Mouse (Mus musculus) midbrain, embryonic 11.5 days (tissue): Measurements from ENCODE around the gene Tex14. TPM values are rescaled to one million over a fixed set of nuclear protein-coding genes. Genes with fewer than 3 reads are reported as not detected.
A peak's percentile ranks its signal among the peaks of the same experiment; 100 is the strongest.
"Not testable (repeated sequence)": the region's sequence is repeated elsewhere in the genome, so short reads cannot be mapped to it uniquely, and the experiment has no call there.

Experiments used
- ATAC-seq: fragments of 200-750 bp; cut with Nextera tagmentation; 2 replicates; pipeline ENCODE4 v1.8.0; 2017; ENCODE audit warnings: moderate TSS enrichment, moderate library complexity; ENCODE audit not compliant: low FRiP score
- DNase-seq: peaks from one replicate; pipeline ENCODE4 v3.0.0; 2015; ENCODE audit warnings: low spot score; ENCODE audit errors: missing footprints
- H3K27ac ChIP-seq: fragments of 300-500 bp; sonication (generic); 2 replicates; pipeline ENCODE4 v1.5.1; 2014; ENCODE audit warnings: low read depth, low read length
- H3K27me3 ChIP-seq: fragments of 300-500 bp; sonication (generic); 2 replicates; pipeline ENCODE4 v1.6.1; 2014; ENCODE audit warnings: mild to moderate bottlenecking, low read length, moderate library complexity, mixed read lengths; ENCODE audit not compliant: control insufficient read depth, insufficient read depth
- H3K36me3 ChIP-seq: fragments of 300-500 bp; sonication (generic); 2 replicates; pipeline ENCODE4 v1.6.1; 2014; ENCODE audit warnings: mild to moderate bottlenecking, low read length, moderate library complexity, mixed read lengths; ENCODE audit not compliant: control insufficient read depth, insufficient read depth
- H3K4me1 ChIP-seq: fragments of 300-500 bp; sonication (generic); 2 replicates; pipeline ENCODE4 v1.6.1; 2014; ENCODE audit warnings: low read length; ENCODE audit not compliant: control insufficient read depth, insufficient read depth
- H3K4me2 ChIP-seq: fragments of 300-500 bp; sonication (generic); 2 replicates; pipeline ENCODE4 v1.6.1; 2014; ENCODE audit warnings: mild to moderate bottlenecking, moderate library complexity
- H3K4me3 ChIP-seq: fragments of 300-500 bp; sonication (generic); 2 replicates; pipeline ENCODE4 v1.5.1; 2014; ENCODE audit warnings: low read depth, low read length
- H3K9ac ChIP-seq: fragments of 300-500 bp; sonication (generic); 2 replicates; pipeline ENCODE4 v1.6.1; 2014; ENCODE audit warnings: low read length
- H3K9me3 ChIP-seq: fragments of 300-500 bp; sonication (generic); 2 replicates; pipeline ENCODE4 v1.6.1; 2016; ENCODE audit warnings: low read length; ENCODE audit not compliant: control insufficient read depth
- WGBS: fragments of 180-500 bp; shearing (Covaris S2); extraction: QIAGEN DNeasy Blood & Tissue Kit; methylation state at CpG from one replicate; pipeline ENCODE4 v1.1.7; 2014; 5-methylcytosine and 5-hydroxymethylcytosine counted together
- polyA plus RNA-seq: library from polyadenylated mRNA; unstranded; fragments of >200 nt; fragmentation: Nextera tagmentation; extraction: Ambion mirVana; gene quantifications from 2 replicates; pipeline ENCODE4 v1.2.1, GENCODE M21; 2014

The Tex14 gene
- polyA plus RNA-seq, 1 experiment from 2014 or later: 0.30 TPM

DNA sequence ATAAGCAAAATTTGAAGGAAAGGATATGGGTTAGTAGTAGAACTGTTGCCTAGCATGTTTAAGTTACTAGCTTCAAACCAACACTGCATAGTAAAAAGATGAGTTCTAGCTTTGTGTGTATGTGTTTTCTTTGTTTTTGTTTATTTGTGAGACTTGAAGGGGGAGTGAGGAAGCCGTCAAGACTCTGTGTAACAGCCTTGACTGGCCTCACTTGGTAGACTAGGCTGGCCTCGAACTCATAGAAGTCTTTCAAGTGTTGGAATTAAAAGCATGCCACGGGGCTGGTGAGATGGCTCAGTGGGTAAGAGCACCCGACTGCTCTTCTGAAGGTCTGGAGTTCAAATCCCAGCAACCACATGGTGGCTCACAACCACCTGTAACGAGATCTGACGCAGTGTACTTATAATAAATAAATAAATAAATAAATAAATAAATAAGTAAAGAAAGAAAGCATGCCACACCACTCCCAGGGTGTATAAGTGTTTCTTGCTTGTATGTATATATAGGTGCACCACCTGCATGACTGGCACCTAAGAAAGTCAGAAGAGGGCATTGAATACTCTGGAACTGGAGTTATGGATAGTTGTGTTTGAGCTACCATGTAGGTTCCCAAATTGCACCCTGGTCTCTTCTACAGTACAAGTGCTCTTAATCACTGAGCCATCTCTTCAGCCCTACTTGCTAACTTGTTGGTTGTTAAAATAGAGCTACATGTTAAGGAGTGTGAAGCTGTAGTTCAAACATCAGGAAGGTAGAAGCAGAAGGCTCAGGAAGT is 18.9 kb downstream of the Tex14 start:
- Histone ChIP-seq H3K27me3 (no peaks in the 10 kb centered on the region), H3K27ac (no peak overlapping the region), H3K9me3 (no peaks in the 10 kb centered on the region), H3K4me3 (no peak overlapping the region), H3K36me3 (no peaks in the 10 kb centered on the region), H3K9ac (no peak overlapping the region), H3K4me2 (no peak overlapping the region), H3K4me1 (peaks cover 6% of the 10 kb centered on the region; the same call in 1 of the 2 replicates)
- 61% methylated on average over 6 of the region's 6 CpGs for WGBS
- ATAC-seq: no peak
- peak; percentile 90 for DNase-seq

DNA sequence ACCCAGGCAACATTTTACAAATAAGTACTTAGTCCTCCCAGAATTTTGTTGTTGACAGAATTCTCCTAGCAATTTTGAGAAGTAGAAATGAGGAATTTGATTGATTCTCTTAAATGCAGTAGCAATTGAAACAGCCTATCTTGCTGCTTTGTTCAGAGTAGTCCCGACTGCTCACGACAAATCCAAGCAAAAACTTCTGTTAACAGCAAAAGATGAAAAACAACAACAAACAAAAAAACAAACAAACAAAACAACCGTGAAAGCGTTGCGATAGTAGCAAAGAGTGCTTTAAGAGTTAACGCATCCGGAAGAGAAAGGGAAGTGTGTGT is 21.2 kb downstream of the Tex14 start:
- Histone ChIP-seq H3K4me2 (peak overlapping the region; percentile 41), H3K4me1 (peaks cover 6% of the 10 kb centered on the region; the same call in 1 of the 2 replicates), H3K27ac (no peak overlapping the region), H3K9ac (peak overlapping the region; percentile 29; the same call in 1 of the 2 replicates), H3K9me3 (no peaks in the 10 kb centered on the region), H3K4me3 (peak overlapping the region; percentile 15), H3K36me3 (no peaks in the 10 kb centered on the region), H3K27me3 (no peaks in the 10 kb centered on the region)
- ATAC-seq: no peak
- under 1% methylated on average over 7 of the region's 7 CpGs for WGBS
- DNase-seq: no peak

DNA sequence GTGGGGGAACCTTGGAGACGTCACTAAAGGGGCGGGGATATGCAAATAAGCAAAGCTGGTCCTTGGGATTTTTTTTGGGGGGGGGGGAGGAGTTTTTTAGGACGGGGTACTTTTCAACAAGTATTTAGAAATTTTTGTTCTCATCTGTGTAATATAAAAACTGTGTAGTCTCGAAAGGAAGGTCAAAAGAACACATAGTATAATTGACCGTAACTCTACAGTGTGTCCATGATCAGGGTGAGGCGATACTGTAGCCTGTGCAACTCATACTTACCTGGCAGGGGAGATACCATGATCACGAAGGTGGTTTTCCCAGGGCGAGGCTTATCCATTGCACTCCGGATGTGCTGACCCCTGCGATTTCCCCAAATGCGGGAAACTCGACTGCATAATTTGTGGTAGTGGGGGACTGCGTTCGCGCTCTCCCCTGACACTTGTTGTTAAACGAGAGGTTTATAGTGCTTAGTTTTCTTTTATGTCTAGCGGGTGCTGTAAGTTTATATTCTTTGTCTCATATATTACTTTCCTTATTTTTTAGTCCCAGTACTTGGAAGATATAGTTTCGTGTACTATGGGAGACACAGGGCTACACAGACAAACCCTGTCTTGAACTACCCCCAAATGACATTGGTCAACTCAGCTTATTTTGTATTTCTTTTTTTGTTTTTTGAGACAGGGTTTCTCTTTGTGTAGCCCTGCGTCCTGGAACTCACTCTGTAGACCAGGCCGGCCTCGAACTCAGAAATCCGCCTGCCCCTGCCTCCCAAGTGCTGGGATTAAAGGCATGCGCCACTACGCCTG is 21.8 kb downstream of the Tex14 start:
- peak; percentile 92 for ATAC-seq
- H3K27me3 ChIP-seq, H3K9me3 ChIP-seq, H3K36me3 ChIP-seq, H3K4me1 ChIP-seq: not testable (repeated sequence)
- H3K27ac ChIP-seq: peak overlapping the region; percentile 30; the same call in 1 of the 2 replicates
- peak overlapping the region; percentile 29; the same call in 1 of the 2 replicates for H3K9ac ChIP-seq
- H3K4me3 ChIP-seq: peak overlapping the region; percentile 15
- DNase-seq: peak; percentile 98
- H3K4me2 ChIP-seq: peak overlapping the region; percentile 41; the same call in 1 of the 2 replicates
- WGBS: under 1% methylated on average over 23 of the region's 24 CpGs

DNA sequence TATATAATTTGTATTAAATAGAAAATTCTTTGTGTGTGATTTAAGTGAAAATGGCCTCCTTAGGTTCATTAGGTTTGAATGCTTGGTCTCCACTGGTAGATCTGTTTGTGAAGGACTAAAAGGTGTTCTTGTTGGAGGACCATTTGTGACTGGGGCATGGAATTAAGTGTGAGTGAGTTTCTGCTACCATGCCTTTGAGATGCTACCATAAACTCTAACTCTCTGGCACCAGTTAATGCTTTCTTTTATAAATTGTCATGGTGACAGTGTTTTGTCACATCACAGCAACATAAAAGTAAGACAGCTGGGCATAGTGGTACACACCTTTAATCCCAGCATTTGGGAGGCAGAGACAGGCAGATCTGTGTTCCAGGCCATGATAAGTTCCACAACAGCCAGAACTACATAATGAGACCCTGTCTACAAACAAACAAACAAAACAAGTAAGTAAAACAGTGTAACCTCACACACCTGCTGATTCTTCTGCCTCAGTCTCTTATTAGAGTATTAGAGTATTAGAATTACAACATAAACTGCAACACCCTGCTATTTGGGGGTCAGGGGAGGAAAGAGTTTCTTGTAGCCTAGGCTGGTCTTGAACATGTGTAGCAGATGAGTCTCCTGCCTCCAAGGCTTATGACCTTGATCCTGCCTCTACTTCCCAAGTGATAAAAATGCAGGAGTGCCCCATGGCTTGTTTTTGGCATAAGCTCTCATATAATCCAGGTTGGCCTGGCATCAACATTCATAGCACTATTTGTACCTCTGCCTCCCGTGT is 22.6 kb downstream of the Tex14 start:
- H3K27me3 ChIP-seq: no peaks in the 10 kb centered on the region
- H3K4me1 ChIP-seq: no peaks in the 10 kb centered on the region
- ATAC-seq (no peak), DNase-seq (no peak)
- H3K9ac ChIP-seq: no peak overlapping the region
- H3K4me2 ChIP-seq: no peak overlapping the region
- H3K4me3 ChIP-seq: no peak overlapping the region
- H3K27ac ChIP-seq: peak overlapping the region; percentile 30; the same call in 1 of the 2 replicates
- WGBS: 76% methylated on average over 1 of the region's 1 CpGs
- no peaks in the 10 kb centered on the region for H3K9me3 ChIP-seq
- H3K36me3 ChIP-seq: no peaks in the 10 kb centered on the region

DNA sequence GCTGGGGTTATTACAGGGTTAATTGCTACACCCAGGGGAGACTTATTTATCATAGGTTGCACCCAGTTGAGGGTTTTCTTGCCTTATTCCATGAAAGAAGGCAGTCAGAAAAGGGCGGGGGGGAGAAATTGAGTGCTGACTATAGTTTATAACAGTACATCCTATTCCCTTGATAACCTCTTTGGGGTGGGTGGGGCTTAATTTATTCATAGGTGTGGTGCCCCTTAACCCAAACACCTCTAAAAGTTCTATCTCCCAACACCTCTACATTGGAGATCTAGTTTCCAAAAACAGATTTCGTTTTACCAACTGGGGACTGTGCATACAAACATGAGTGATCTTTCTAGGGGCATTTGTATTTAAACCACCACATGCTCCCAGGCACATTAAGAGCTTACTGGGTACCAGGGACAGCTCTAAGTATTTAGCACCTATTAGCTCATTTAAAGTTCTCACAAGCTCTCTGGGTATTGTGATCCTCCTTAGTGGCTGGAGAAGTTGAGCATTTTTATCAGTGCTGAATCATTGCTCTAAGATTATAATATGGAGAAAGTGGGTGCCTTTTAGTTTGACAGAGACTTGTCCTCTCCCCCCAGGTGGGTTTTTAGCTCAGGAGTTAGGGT is 23.3 kb downstream of the Tex14 start:
- no peaks in the 10 kb centered on the region for H3K4me1 ChIP-seq
- DNase-seq (no peak), ATAC-seq (no peak)
- no peak overlapping the region for H3K4me2 ChIP-seq
- H3K9me3 ChIP-seq: no peaks in the 10 kb centered on the region
- H3K9ac ChIP-seq: no peak overlapping the region
- no peaks in the 10 kb centered on the region for H3K27me3 ChIP-seq
- H3K27ac ChIP-seq: no peak overlapping the region
- no peak overlapping the region for H3K4me3 ChIP-seq
- no peaks in the 10 kb centered on the region for H3K36me3 ChIP-seq
- WGBS: 76% methylated on average over 2 of the region's 2 CpGs

DNA sequence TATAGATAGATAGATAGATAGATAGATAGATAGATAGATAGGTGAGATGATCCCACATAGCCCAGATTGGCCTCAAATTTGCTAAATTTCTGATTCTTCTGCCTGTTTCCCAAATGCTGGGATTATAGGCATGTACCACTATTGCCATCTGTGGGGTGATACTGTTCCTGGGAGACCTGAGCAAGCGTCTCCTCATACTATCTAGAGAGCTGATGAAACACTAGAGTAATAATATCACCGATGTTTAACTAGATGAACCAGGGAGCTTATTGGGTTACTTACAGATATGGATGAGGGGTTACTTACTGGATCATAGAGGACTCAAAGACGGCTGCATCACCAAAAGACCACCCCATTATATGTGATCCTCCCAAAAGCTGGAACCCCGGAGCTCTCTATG is 24.5 kb downstream of the Tex14 start:
- H3K27ac ChIP-seq: no peak overlapping the region
- no peak for ATAC-seq

DNA sequence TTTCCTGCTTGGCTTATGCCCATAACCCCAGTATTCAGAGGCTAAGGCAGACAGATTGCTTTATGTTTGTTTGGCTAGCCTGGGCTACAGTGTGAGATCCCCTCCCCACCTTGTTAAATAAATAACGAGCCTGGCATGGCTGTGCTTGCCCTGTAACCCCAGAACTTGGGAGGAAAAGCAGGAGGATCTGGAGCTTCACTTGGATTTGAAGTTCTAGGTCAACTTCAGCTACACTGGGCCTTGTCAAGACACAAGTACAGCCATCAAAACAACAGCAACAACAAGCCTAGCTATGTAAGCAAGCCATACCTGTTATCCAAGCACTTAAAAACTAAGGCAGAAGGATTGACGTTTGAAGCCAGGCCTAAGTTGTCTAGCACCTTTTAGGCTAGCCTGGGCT is 25.5 kb downstream of the Tex14 start:
- H3K27me3 ChIP-seq: no peaks in the 10 kb centered on the region
- WGBS: 67% methylated on average over 2 of the region's 2 CpGs
- no peak overlapping the region for H3K4me3 ChIP-seq
- ATAC-seq (no peak), DNase-seq (peak; percentile 59)
- no peaks in the 10 kb centered on the region for H3K36me3 ChIP-seq
- no peak overlapping the region for H3K4me2 ChIP-seq
- no peaks in the 10 kb centered on the region for H3K4me1 ChIP-seq
- H3K9me3 ChIP-seq: no peaks in the 10 kb centered on the region
- H3K27ac ChIP-seq: no peak overlapping the region
- no peak overlapping the region for H3K9ac ChIP-seq

More for the DNA sequence above, 24.5 kb downstream of the Tex14 start:
- Histone ChIP-seq H3K4me1 (no peaks in the 10 kb centered on the region), H3K4me3 (no peak overlapping the region), H3K27me3 (no peaks in the 10 kb centered on the region), H3K9ac (no peak overlapping the region), H3K9me3 (no peaks in the 10 kb centered on the region), H3K36me3 (no peaks in the 10 kb centered on the region), H3K4me2 (no peak overlapping the region)
- WGBS: 87% methylated on average over 4 of the region's 4 CpGs
- DNase-seq: no peak

DNA sequence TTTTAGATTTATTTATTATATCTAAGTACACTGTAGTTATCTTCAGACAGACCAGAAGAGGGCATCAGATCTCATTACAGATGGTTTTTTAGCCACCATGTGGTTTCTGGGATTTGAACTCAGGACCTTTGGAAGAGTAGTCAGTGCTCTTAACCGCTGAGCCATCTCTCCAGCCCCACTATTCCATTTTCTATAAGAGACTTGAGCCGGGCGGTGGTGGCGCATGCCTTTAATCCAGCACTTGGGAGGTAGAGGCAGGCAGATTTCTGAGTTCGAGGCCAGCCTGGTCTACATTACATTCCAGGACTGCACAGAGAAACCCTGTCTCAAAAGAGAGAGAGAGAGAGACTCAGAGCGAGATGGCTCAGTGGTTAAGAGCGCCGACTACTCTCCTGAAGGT is 26.9 kb downstream of the Tex14 start:
- not testable (repeated sequence) for H3K9ac ChIP-seq, H3K36me3 ChIP-seq, H3K27me3 ChIP-seq, H3K4me3 ChIP-seq, ATAC-seq, H3K27ac ChIP-seq, H3K4me2 ChIP-seq, H3K4me1 ChIP-seq, H3K9me3 ChIP-seq
- DNase-seq: peak; percentile 6
- 91% methylated on average over 8 of the region's 8 CpGs for WGBS
